Mouse (Mus musculus) C2C12 (cell line): ENCODE results near the gene Phf20.

Source experiments
- CTCF ChIP-seq: IDR thresholded peaks from one replicate; pipeline ENCODE4 v1.5.1; 2011; ENCODE audit not compliant: control insufficient read depth, insufficient read depth, insufficient read length
- USF1 ChIP-seq: IDR thresholded peaks from one replicate; pipeline ENCODE4 v1.6.1; 2011; ENCODE audit warnings: low read depth, mild to moderate bottlenecking, control low read depth, moderate library complexity

DNA sequence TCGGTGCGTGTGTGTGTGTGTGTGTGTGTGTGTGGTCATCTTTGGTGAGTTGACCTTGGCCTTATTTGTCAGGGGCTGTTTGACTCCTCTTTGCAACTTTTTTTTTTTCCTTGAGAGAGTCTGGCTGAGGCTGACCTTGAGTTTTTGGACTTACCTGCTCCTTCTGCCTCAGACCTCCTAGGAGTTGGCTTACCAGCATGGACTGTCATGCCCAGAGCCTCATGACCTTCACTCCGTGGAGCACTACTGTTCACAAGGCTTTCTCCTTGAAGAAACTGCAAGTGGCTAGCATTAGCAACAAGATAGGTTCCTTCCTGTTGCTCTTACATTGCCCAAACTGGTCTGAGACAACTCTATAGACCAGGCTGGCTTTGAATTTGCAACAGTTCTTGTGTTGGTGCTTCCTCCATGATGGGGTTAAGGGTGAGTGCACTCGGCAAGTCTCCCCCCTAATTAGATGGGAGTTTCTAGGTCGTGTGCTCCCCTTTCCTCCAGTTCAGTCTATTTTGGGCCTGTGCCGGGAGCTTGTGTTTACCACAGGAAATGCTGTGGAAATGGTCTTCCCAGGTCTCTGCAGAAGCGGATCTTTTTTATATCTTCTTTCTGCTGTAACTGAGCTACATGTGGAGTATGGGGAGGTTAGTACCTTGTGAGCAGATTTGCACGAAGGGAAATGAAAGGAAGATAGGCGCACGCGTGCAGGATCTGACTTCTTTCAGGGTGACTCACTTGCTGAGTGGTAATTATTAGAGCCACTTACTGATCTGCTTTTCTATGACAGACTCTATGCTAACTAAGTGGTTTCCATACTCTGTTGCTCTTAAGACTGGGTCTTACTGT is 61.9 kb downstream of the Phf20 start:
- TF ChIP-seq CTCF, result no peak
- no peak for TF ChIP-seq USF1
